Mouse (Mus musculus) c-Kit-negative CD71-positive TER-119-positive erythroid progenitor cells, embryonic 14.5 days (primary cell): ENCODE data around the gene Gm9972.

Experiments used
- DNase-seq: peaks from one replicate; pipeline ENCODE4 v3.0.0-alpha.2; 2013; ENCODE audit warnings: low read depth, low spot score

Gene Gm9972

DNA sequence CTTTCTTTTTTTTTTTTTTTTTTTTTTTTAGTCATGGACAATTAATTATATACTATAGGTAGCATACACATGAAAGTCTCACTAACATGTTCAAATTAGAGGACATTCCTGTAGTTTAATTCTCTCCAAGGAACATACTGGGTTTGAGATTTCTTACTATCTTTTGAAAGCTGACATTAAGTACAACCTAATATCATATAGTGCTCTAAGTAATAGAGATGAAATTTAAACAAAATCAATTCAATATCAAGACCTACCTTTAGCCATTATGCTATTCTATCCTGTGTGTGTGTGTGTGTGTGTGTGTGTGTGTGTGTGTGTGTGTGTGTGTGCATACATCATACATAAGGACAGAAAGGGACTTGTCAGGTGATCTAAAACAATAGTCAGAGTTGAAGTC is at the start of gene Gm9972:
TSS of gene Gm9972 (plus strand) at position 301 of the 400 bp plus-strand sequence.
- DNase-seq = no peak

- DNase-seq = no peak
These were observed 36.4 kb upstream of the Gm9972 start for GRCm38 (mm10) chr11:42999188-42999587.

- no peak for DNase-seq
These were observed 23.6 kb upstream of the Gm9972 start for GRCm38 (mm10) chr11:43011941-43012340.

DNA sequence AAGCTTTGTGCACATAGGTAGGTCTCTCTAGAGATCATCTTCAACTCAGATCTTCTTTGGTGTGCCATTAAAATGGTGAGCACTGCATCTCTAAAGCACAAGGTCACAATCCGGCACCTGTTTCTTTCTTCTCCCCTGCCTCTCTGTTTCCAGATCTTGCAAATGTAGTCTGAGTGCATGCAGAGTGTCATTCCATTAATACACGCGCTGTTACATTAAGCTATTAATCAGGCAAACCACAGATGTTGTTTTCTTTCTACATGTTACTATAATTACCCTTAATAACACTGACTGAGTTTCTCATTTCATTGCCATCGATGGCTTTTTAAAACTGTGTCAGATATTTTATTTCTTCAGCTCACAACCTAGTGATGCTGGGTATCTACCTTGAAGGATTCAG is 22.6 kb upstream of the Gm9972 start:
- DNase-seq = no peak

GRCm38 (mm10) chr11:43023109-43023688 is 12.3 kb upstream of the Gm9972 start:
- no peak for DNase-seq

GRCm38 (mm10) chr11:43029813-43030212 is 5.7 kb upstream of the Gm9972 start:
- no peak for DNase-seq

GRCm38 (mm10) chr11:43032141-43032540 is 3.4 kb upstream of the Gm9972 start:
- DNase-seq = no peak

DNA sequence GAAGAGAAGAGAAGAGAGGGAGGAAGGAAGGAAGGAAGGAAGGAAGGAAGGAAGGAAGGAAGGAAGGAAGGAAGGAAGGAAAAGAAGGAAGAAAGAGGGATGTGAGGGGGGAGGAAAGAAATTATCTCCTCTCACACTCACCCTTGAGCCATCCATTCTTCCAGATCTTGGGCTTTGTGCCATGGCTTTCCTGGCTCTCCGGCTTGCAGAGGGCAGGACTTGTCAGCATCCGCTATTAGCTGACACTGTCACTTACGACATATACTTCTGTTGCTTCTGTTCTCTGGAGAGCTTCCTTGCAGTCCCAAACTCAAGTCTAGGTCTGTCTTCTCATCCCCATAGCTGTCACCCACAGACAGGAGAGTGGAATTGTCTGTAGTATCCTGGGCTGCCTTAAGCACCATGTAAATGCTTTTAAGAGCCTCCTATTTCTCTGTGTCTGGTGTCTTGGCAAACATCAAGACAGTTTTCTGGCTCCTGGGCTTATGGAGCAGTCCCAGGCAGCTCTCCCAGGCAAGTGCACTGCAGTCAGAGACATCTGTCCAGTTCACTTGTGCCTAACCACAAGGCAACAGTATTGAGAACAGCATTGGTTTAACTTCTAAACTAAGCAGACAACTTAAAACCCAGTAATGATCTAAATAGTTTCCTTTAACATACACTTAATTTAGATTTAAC is 10.5 kb downstream of the Gm9972 start:
- DNase-seq = no peak

DNA sequence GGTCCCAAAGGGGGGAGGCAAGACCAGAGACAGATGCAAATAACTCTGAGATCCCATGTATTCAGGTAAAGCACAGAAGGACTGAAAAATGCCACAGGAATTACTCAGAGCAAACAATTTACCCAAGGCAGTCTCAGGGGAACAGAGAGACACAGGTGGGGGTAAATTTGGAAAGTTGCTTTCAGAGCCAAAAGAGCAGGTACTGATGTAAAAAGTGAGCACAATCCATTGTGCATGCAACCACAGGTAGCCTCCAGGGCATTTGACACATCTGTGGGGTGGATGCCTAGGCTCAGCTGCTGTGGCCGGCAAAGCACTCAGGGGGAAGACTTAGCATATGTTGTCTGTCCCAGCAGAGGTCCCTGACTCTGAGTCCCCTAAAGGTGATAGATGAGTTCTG is 13.8 kb downstream of the Gm9972 start:
- no peak for DNase-seq

- DNase-seq = no peak
These were observed 19.4 kb downstream of the Gm9972 start for GRCm38 (mm10) chr11:43054972-43055371.

DNA sequence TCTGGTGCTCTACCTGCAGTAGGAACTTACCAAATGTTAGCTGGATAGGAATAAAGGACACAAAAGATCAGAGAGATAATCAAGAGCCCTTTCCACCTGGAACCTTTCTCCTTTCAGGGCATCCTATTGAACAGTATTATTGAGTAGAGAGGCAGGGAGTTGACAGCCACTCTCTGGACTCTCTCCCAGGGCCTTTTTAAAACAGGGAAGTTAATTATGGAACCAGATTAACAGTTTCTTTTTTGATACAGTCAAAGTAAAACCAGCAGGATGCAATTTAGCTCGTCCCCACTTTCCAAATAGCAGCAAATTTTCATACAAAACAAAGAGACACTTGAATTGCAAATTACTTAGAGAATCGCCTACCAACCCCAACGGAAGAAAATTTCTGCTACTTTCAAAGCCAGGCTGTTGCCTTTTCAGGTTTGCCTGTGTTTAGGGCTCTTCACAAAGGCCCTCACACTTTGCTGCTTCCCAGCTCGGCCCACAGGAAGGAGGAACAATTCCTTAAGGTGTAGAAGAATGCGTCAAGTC is 24.0 kb downstream of the Gm9972 start:
- no peak for DNase-seq

- no peak for DNase-seq
These were observed 26.7 kb downstream of the Gm9972 start for GRCm38 (mm10) chr11:43062286-43062685.

- no peak for DNase-seq
These were observed 50.9 kb downstream of the Gm9972 start for GRCm38 (mm10) chr11:43086309-43087050.
